In genomic region chr19:57509758-57510319, GRCm38 (mm10) we compare ENCODE assay signal across 9 mouse cellular contexts. TPM values are rescaled to one million over a fixed set of nuclear protein-coding genes. Genes with fewer than 3 reads are reported as not detected.
DNase-seq lines count a peak whose midpoint lies in the region; ATAC-seq lines count a peak whose summit lies in the region.
"Had no signal": no experiment of that assay in that cellular context is flagged by ENCODE, and none has a peak within 500 bp of the region (broad histone marks: within the 10 kb centered on the region; RNA-seq: fewer than 3 reads in every experiment).

No protein-coding gene starts in this region.

- no peaks in the 10 kb centered on the region for H3K27me3 ChIP-seq in heart, embryonic 14.5 days (ENCODE audit: control insufficient read depth, insufficient read depth, low read length)
- H3K27me3 ChIP-seq: hindbrain, embryonic 15.5 days had no signal

- 28% methylated on average over 14 of the region's 14 CpGs for WGBS in heart, embryonic 14.5 days

- H3K9ac ChIP-seq in heart, embryonic 14.5 days (ENCODE audit: low read length), result peak overlapping the region; percentile 55
- H3K9ac ChIP-seq: hindbrain, embryonic 15.5 days had no signal

- H3K4me2 ChIP-seq in heart, embryonic 14.5 days (ENCODE audit: low read length), result peak overlapping the region; percentile 59
- H3K4me2 ChIP-seq: hindbrain, embryonic 15.5 days had no signal

- no peaks in the 10 kb centered on the region for H3K36me3 ChIP-seq in heart, embryonic 14.5 days (ENCODE audit: control insufficient read depth, insufficient read depth, low read length)
- H3K36me3 ChIP-seq: hindbrain, embryonic 15.5 days had no signal

- H3K27ac ChIP-seq in heart, embryonic 14.5 days (replicated peaks in 1 of 2; ENCODE audit: control insufficient read depth in 1 of 2, insufficient read depth in 1 of 2, low read depth in 2 of 2, low read length in 2 of 2), result peak overlapping the region; percentile 47 to 70
- H3K27ac ChIP-seq: hindbrain, embryonic 15.5 days had no signal

- H3K4me1 ChIP-seq in heart, embryonic 14.5 days (ENCODE audit: control insufficient read depth in 2 of 2, insufficient read depth in 2 of 2, low read length in 2 of 2), result peaks cover 11 to 13% of the 10 kb centered on the region in 2 experiments

- H3K4me3 ChIP-seq in heart, embryonic 14.5 days (ENCODE audit: control insufficient read depth in 1 of 2, insufficient read depth in 1 of 2, low read depth in 1 of 2, low read length in 2 of 2), result peak overlapping the region in 1 of 2 experiments; percentile 10; a peak in 1 of 4 replicates
- H3K4me3 ChIP-seq: hindbrain, embryonic 15.5 days had no signal

- ATAC-seq in heart, embryonic 14.5 days (ENCODE audit: insufficient number of reproducible peaks, insufficient read depth, low FRiP score, low read depth), result peak; percentile 43; the same call in 1 of the 2 replicates

- H3K9me3 ChIP-seq in heart, embryonic 14.5 days (ENCODE audit: control insufficient read depth, low read length), result no peaks in the 10 kb centered on the region
- H3K9me3 ChIP-seq: hindbrain, embryonic 15.5 days had no signal

- peak; percentile 70 for DNase-seq in ovary, adult 18-20 months (ENCODE audit: low spot score)
- no peak for DNase-seq in ovary, postnatal 10 days (ENCODE audit: low spot score)
- DNase-seq in kidney, postnatal 4 days, result peak; percentile 75 to 81
- DNase-seq in testis, postnatal 10 days (ENCODE audit: low spot score), result peak; percentile 84
- no peak for DNase-seq in adipocyte (ENCODE audit: low spot score)
- DNase-seq in urinary bladder, postnatal 25 days (ENCODE audit: low spot score), result no peak
- no peak for DNase-seq in frontal cortex, adult 2 months (ENCODE audit: extremely low spot score in 1 of 2, low spot score in 1 of 2)

RNA-seq across cellular contexts. Expression of gene Trub1, which starts 57.1 kb away (rescaled TPM):
- polyA plus RNA-seq in heart, embryonic 14.5 days (2014; fragmentation: Nextera tagmentation; extraction: Ambion mirVana), result 10.3 and 12.0 TPM in 2 replicates
- polyA plus RNA-seq in frontal cortex, adult 2 months (2012; rRNA removed), result 26.1 and 29.5 TPM in 2 replicates

Comparison
In these comparisons a context has a peak if more than half of its experiments do, and no peak if none do; other contexts are left out.
1. DNase-seq: peak in ovary, adult 18-20 months (single experiment), kidney, postnatal 4 days (2 of 2) and testis, postnatal 10 days (single experiment); none in ovary, postnatal 10 days (single experiment), adipocyte (single experiment), urinary bladder, postnatal 25 days (single experiment) and frontal cortex, adult 2 months (0 of 2).